Mouse (Mus musculus) c-Kit-negative CD71-positive TER-119-positive erythroid progenitor cells, embryonic 14.5 days (primary cell): ENCODE measurements around the gene Gm10644.
A peak's percentile ranks its signal among the peaks of the same experiment; 100 is the strongest.

Experiments used
- DNase-seq: peaks from one replicate; pipeline ENCODE4 v3.0.0-alpha.2; 2013; ENCODE audit warnings: low read depth, low spot score

Gm10644 gene

GRCm38 (mm10) chr8:83897211-83897610, 57.8 kb downstream of the Gm10644 start:
- DNase-seq = no peak

GRCm38 (mm10) chr8:83896461-83896860, 58.5 kb downstream of the Gm10644 start:
- DNase-seq = no peak

GRCm38 (mm10) chr8:83895894-83896293, 59.1 kb downstream of the Gm10644 start:
- DNase-seq = no peak

GRCm38 (mm10) chr8:83893915-83894314, 61.1 kb downstream of the Gm10644 start:
- peak; percentile 46 for DNase-seq

- no peak for DNase-seq
Observed at GRCm38 (mm10) chr8:83892061-83892460, 62.9 kb downstream of the Gm10644 start.

- no peak for DNase-seq
Observed at GRCm38 (mm10) chr8:83888409-83888808, 66.6 kb downstream of the Gm10644 start.
